Mouse (Mus musculus): ENCODE measurements around the gene Qk. TPM values are rescaled to one million over a fixed set of nuclear protein-coding genes. Genes with fewer than 3 reads are reported as not detected.

Gene Qk
- polyA plus RNA-seq, 1 experiment from 2014 or later, result 19.1 TPM

- Histone ChIP-seq H3K4me2 (no peak overlapping the region), H3K36me3 (no peaks in the 10 kb centered on the region), H3K9ac (no peak overlapping the region), H3K27me3 (replicated peaks) (no peaks in the 10 kb centered on the region), H3K4me1 (no peaks in the 10 kb centered on the region), H3K27ac (no peak overlapping the region), H3K4me3 (replicated peaks) (no peak overlapping the region), H3K9me3 (no peaks in the 10 kb centered on the region)
- WGBS, result 73% methylated on average over 6 of the region's 6 CpGs
- no peak for ATAC-seq (ENCODE audit: insufficient read depth, low FRiP score, low read depth)
These were observed 159.2 kb downstream of the Qk start for GRCm38 (mm10) chr17:10160415-10160814.

- no peaks in the 10 kb centered on the region for H3K4me1 ChIP-seq
- no peak overlapping the region for H3K27ac ChIP-seq
- ATAC-seq (ENCODE audit: insufficient read depth, low FRiP score, low read depth), result no peak; the same call in 1 of the 2 replicates
- H3K4me3 ChIP-seq (replicated peaks), result no peak overlapping the region
- H3K4me2 ChIP-seq, result no peak overlapping the region
- 54% methylated on average over 8 of the region's 8 CpGs for WGBS
- no peaks in the 10 kb centered on the region for H3K9me3 ChIP-seq
- H3K27me3 ChIP-seq (replicated peaks), result no peaks in the 10 kb centered on the region
- no peak overlapping the region for H3K9ac ChIP-seq
- no peaks in the 10 kb centered on the region for H3K36me3 ChIP-seq
These were observed 166.7 kb downstream of the Qk start for GRCm38 (mm10) chr17:10152808-10153413.

All from stomach, embryonic 15.5 days (tissue).